Mouse (Mus musculus) G1E (cell line): ENCODE measurements around the gene Tppp3.

Experiments
- CTCF ChIP-seq: IDR thresholded peaks from 2 replicates; pipeline ENCODE4 v1.5.1; 2012; ENCODE audit warnings: low read depth, low read length, inconsistent platforms, mixed read lengths
- GATA1 ChIP-seq: IDR thresholded peaks from 2 replicates; pipeline ENCODE4 v1.6.1; 2012; ENCODE audit warnings: borderline replicate concordance, low read length, inconsistent platforms, mixed read lengths
- GATA2 ChIP-seq: IDR thresholded peaks from 2 replicates; pipeline ENCODE4 v1.6.1; 2012; ENCODE audit warnings: low read depth, low read length, inconsistent platforms, borderline replicate concordance
- POLR2AphosphoS5 ChIP-seq: IDR thresholded peaks from 2 replicates; pipeline ENCODE4 v1.6.1; 2012; ENCODE audit warnings: low read depth, low read length, inconsistent platforms; ENCODE audit not compliant: insufficient replicate concordance
- TAL1 ChIP-seq: conservative IDR thresholded peaks from 2 replicates; pipeline ENCODE4 v1.6.1; 2012; ENCODE audit warnings: low read depth, low read length, inconsistent platforms, mixed read lengths

DNA sequence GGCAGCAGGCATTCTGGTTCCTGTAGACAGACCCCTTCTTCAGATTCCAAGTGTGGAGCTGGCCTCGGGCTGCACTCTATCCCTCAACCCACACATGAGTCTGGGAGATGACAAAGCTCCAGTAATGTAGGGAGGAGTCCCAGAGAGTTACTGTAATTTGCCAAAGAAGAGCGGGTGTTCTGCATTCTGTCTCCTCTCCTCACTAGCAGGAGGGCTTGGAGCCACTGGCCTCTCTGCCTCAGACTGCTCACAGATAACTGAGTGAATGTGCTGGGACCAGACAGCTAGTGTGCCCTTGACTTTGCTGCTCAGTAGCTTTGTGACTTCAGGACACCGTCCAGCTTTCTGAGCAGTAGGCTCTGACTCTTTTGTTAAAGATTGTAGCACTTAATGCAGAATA lies 6.5 kb upstream of the Tppp3 start:
- TF ChIP-seq CTCF: no peak
- TF ChIP-seq TAL1: no peak
- TF ChIP-seq GATA2: no peak
- no peak for TF ChIP-seq POLR2AphosphoS5
- no peak for TF ChIP-seq GATA1
